Mouse (Mus musculus) liver, embryonic 14.5 days (tissue): ENCODE measurements at regions not wholly inside any gene's neighbourhood (a gene's known extent, or its start where the extent isn't known, plus 50 kb on each side); places are given as distances from the start of the nearest gene placed in this dataset.
"Not testable (repeated sequence)": the region's sequence is repeated elsewhere in the genome, so short reads cannot be mapped to it uniquely, and the experiment has no call there.

ENCODE experiments used
- ATAC-seq: fragments of 200-750 bp; cut with Nextera tagmentation; 2 replicates; pipeline ENCODE4 v1.8.0; 2017; ENCODE audit warnings: moderate number of reproducible peaks, mild to moderate bottlenecking, moderate library complexity; ENCODE audit not compliant: insufficient read depth
- DNase-seq, 3 experiments: peaks; one replicate each; pipeline ENCODE4 v3.0.0-alpha.2; 2012 to 2013; ENCODE audit warnings: low read depth in 3 of 3, low spot score in 3 of 3
- H3K27ac ChIP-seq: fragments of 300-500 bp; sonication (generic); 2 replicates; pipeline ENCODE4 v1.5.1; 2014; ENCODE audit warnings: moderate library complexity, mild to moderate bottlenecking, control low read depth, inconsistent platforms
- H3K27me3 ChIP-seq: fragments of 300-500 bp; sonication (generic); 2 replicates; pipeline ENCODE4 v1.6.1; 2014; ENCODE audit warnings: mild to moderate bottlenecking, low read length, moderate library complexity; ENCODE audit not compliant: control insufficient read depth, insufficient read depth
- H3K36me3 ChIP-seq: fragments of 300-500 bp; sonication (generic); replicated peaks from 2 replicates; pipeline ENCODE4 v1.6.1; 2014; ENCODE audit warnings: low read depth; ENCODE audit not compliant: control insufficient read depth, insufficient read depth
- H3K4me1 ChIP-seq, 2 experiments: fragments of 200-500 bp in 1 of 2; fragments of 300-500 bp in 1 of 2; sonication (generic) in 1 of 2; replicated peaks; 2 replicates each; pipeline ENCODE4 v1.6.1; 2012 to 2014; ENCODE audit warnings: antibody characterized with exemption in 1 of 2, inconsistent platforms in 1 of 2, low read length in 1 of 2; ENCODE audit not compliant: control insufficient read depth in 2 of 2, insufficient read depth in 2 of 2
- H3K4me2 ChIP-seq: fragments of 300-500 bp; sonication (generic); 2 replicates; pipeline ENCODE4 v1.6.1; 2014; ENCODE audit warnings: low read depth, mild to moderate bottlenecking, control low read depth, moderate library complexity
- H3K4me3 ChIP-seq, 2 experiments: fragments of 200-500 bp in 1 of 2; fragments of 300-500 bp in 1 of 2; sonication (generic) in 1 of 2; 2 replicates each; pipeline ENCODE4 v1.5.1; 2012 to 2014; ENCODE audit warnings: low read depth in 2 of 2, low read length in 2 of 2, mild to moderate bottlenecking in 2 of 2, control low read depth in 1 of 2, inconsistent platforms in 1 of 2, moderate library complexity in 1 of 2; ENCODE audit not compliant: insufficient read depth in 1 of 2
- H3K9ac ChIP-seq: fragments of 300-500 bp; sonication (generic); replicated peaks from 2 replicates; pipeline ENCODE4 v1.6.1; 2014; ENCODE audit warnings: mild to moderate bottlenecking, control low read depth, moderate library complexity
- H3K9me3 ChIP-seq: fragments of 300-500 bp; sonication (generic); 2 replicates; pipeline ENCODE4 v1.6.1; 2016; ENCODE audit warnings: low read length, mixed read lengths; ENCODE audit not compliant: control insufficient read depth
- CTCF ChIP-seq: IDR thresholded peaks from 2 replicates; pipeline ENCODE4 v1.5.1; 2016; ENCODE audit warnings: antibody characterized with exemption, low read depth, control low read depth
- EP300 ChIP-seq: IDR thresholded peaks from 2 replicates; pipeline ENCODE4 v1.6.1; 2016; ENCODE audit warnings: antibody characterized with exemption, low read depth
- WGBS: fragments of 180-500 bp; shearing (Covaris S2); extraction: QIAGEN DNeasy Blood & Tissue Kit; methylation state at CpG from one replicate; pipeline ENCODE4 v1.1.7; 2014; ENCODE audit not compliant: insufficient replicate concordance; 5-methylcytosine and 5-hydroxymethylcytosine counted together

DNA sequence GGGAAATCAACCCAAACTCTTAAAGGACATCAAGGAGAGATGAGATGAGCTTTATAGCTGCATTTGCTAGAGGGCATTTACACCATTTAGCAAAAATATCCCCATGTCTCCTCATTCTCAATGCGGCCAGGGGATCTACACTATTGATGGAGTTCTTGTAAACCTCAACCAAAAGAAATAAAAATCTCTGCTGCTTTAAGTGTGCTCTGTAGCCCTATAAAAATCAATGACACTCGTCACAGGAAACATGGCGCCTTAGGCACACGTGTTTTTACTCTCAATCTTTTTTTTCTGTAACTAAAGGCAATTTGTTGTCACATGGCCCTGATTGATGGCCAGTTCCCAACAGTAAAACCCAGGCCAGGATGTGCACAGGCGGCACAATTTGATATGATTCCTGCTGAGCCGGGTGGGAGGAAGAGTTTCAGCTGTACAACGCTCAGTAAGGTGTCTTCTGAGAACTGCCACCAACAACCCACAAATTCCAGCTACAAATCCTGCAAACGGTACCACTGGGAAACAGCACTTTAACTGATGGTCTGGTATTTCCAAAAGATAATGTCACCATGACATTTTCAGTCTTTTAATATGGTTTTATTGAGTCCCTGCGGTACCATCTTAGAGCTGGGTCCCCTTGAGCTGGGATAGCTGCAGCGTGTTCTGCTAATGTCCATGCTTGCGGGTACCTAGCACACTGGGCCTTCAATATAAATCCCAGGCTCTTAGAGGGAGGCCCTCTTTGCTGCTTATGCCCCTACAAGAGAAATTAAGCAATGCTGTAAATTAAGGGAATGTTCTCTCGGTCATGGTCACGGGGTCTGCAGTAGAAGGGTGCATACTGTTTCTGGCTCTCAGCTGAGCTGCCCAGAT is 78.8 kb downstream of the Tpbg start:
- DNase-seq (no peak), ATAC-seq (no peak)
- 64% methylated on average over 13 of the region's 13 CpGs for WGBS
- Histone ChIP-seq H3K27me3 (no peaks in the 10 kb centered on the region), H3K4me1 (no peaks in the 10 kb centered on the region), H3K9ac (no peak overlapping the region), H3K9me3 (no peaks in the 10 kb centered on the region), H3K4me2 (no peak overlapping the region), H3K4me3 (no peak overlapping the region), H3K36me3 (no peaks in the 10 kb centered on the region), H3K27ac (no peak overlapping the region)
- TF ChIP-seq CTCF, result no peak
- TF ChIP-seq EP300, result no peak

DNA sequence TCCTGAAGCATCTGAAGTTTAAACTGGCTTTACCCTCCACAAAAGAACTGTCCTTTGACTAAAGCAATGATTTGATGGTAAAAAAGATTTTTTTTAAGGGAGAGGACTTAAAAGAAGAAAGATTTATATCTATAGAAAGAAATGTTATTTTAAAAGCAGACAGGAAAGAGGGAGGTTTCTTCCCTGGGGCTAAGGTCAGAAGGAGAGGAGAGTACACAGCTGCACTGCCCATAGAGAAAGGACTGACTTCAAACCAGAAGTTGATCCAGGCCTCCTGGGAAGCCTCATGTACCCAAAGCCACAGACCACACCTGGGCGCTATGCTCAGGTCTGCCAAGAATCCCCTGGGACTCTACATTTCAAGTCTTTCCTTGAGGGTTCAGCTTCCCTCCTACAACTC is 83.1 kb downstream of the Tpbg start:
- DNase-seq (no peak), ATAC-seq (no peak)
- H3K27ac ChIP-seq, result no peak overlapping the region
- H3K36me3 ChIP-seq, result no peaks in the 10 kb centered on the region
- TF ChIP-seq CTCF (no peak), EP300 (no peak)
- no peaks in the 10 kb centered on the region for H3K27me3 ChIP-seq
- no peak overlapping the region for H3K4me3 ChIP-seq
- H3K4me2 ChIP-seq, result no peak overlapping the region
- WGBS, result 65% methylated on average over 1 of the region's 1 CpGs
- H3K4me1 ChIP-seq, result no peaks in the 10 kb centered on the region
- no peak overlapping the region for H3K9ac ChIP-seq
- no peaks in the 10 kb centered on the region for H3K9me3 ChIP-seq

DNA sequence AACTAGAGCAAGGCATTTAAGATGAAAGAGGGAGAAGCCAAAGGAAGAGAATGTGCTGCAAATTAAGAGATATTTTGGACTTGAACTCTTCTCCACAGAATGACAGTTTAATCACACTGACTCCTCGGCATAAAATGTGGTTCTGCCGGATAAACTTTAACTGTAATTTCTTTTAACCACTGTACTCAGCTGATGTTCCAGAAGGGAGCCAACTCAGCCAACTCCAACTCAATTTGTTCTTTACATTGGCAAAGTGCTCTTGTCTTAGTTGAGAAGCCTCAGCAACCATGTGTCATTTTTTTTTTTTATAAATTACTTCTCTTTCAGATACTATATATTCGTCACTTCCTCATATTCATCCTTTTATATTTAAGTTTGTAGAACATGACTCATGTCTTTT is 90.0 kb downstream of the Tpbg start:
- H3K4me3 ChIP-seq, result no peak overlapping the region
- H3K4me1 ChIP-seq, result no peaks in the 10 kb centered on the region
- DNase-seq (no peak), ATAC-seq (no peak)
- no peak overlapping the region for H3K4me2 ChIP-seq
- no peak overlapping the region for H3K27ac ChIP-seq
- no peaks in the 10 kb centered on the region for H3K36me3 ChIP-seq
- no peaks in the 10 kb centered on the region for H3K27me3 ChIP-seq
- H3K9ac ChIP-seq, result no peak overlapping the region
- WGBS, result 65% methylated on average over 3 of the region's 3 CpGs
- no peak for TF ChIP-seq CTCF
- no peak for TF ChIP-seq EP300
- no peaks in the 10 kb centered on the region for H3K9me3 ChIP-seq

DNA sequence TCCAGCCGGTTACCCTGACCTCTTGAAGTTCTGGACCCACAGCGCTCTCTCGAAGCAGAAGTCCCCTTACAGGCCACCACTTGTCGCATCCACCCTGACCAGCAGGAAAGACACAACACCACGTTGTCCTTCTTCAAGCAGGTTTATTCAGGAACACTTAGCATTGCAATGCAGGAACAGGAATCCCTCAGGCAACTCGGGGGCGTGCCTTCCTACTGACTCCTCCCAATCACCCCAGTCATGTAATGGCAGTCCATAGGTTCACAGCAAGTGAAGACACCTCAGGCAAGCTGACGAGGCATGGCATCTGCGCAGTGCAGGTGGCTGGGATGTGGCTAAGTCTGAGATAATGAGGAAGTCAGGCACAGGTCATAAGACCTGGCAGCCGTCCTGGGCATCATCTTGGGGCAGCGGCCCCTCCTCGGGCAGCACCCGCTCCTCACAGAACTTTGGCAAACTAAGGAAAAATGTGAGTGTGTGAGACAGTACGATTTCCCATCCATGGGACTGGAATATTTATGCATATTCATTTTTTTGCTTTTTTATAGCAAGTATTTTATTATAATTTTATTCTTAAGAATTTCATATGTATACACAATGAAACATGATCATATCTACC is 101.0 kb downstream of the Tpbg start:
- not testable (repeated sequence) for H3K9me3 ChIP-seq, H3K9ac ChIP-seq, H3K4me3 ChIP-seq, H3K4me1 ChIP-seq, ATAC-seq, H3K36me3 ChIP-seq, H3K4me2 ChIP-seq, H3K27ac ChIP-seq, H3K27me3 ChIP-seq, DNase-seq
- 62% methylated on average over 14 of the region's 14 CpGs for WGBS

DNA sequence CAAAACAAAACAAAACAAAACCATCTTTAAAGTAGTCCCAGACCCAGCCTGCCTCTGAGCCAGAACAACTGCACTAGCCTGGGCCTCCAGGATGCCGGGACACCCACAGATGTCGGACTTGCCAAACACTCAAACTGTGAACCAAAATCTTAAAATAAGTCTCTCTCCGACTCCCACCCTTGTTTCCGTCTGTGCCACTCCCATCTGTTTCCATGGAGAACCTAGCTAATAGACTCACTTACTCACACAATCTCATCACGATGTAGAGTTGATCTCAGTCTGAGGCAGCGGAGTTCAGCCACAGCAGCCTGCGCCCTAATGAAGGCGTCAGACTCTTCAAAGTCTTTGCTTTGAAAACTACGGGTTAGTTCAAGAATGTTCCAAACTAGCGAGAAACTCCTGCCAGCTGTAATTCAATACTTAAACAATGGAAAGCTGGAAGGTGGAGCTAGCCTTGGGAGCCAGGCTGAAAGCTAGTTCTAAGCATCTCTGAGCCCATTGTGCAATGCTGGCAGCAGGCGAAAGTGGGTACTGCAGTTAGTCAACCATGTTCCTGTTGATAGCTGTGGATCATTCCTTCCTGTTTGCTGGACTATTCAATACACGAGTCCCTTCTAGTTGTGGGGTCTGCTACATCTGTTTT is 106.4 kb downstream of the Tpbg start:
- Histone ChIP-seq H3K4me1 (no peaks in the 10 kb centered on the region), H3K27me3 (no peaks in the 10 kb centered on the region), H3K9me3 (no peaks in the 10 kb centered on the region), H3K9ac (no peak overlapping the region), H3K27ac (no peak overlapping the region), H3K4me3 (no peak overlapping the region), H3K4me2 (no peak overlapping the region), H3K36me3 (no peaks in the 10 kb centered on the region)
- 63% methylated on average over 12 of the region's 12 CpGs for WGBS
- DNase-seq (no peak), ATAC-seq (no peak)
- TF ChIP-seq EP300, result no peak
- TF ChIP-seq CTCF, result no peak
